Mouse (Mus musculus) Patski (cell line): ENCODE results near the gene Trabd2b. TPM values are rescaled to one million over a fixed set of nuclear protein-coding genes. Genes with fewer than 3 reads are reported as not detected.

Experiments used
- ATAC-seq: fragments of 100-300 bp; one replicate; pipeline ENCODE4 v1.8.0; 2021
- CTCF ChIA-PET: fragments of 350-600 bp; sonication (Branson Sonifier 250); formaldehyde crosslinking; loops from one replicate; lab custom pipeline; 2022; ENCODE audit warnings: inconsistent platforms; lab: Charles Lee
- POLR2A ChIA-PET: fragments of 350-600 bp; sonication (Branson Sonifier 250); formaldehyde crosslinking; loops from one replicate; lab custom pipeline; 2022; ENCODE audit warnings: antibody characterized with exemption, inconsistent platforms; lab: Charles Lee
- DNase-seq: peaks from one replicate; pipeline ENCODE4 v3.0.0-alpha.2; 2011; ENCODE audit warnings: low read depth, low spot score
- H3K27me3 ChIP-seq: fragments of 371-371 bp; one replicate; pipeline ENCODE4 v1.5.1; 2021
- CTCF ChIP-seq: fragments of 100-300 bp; IDR thresholded peaks from one replicate; pipeline ENCODE4 v1.5.1; 2021
- in situ Hi-C: fragments of 300-500 bp; cut with MboI; formaldehyde crosslinking; loops from 3 replicates; pipeline ENCODE4 v1.11.1; 2018; ENCODE audit warnings: low pct_unique_long_range_greater_than_20kb, mixed read lengths
- polyA plus RNA-seq: library from polyadenylated mRNA; unstranded; gene quantifications from one replicate; pipeline ENCODE4 v1.2.3, GENCODE M21; 2021

Trabd2b gene
- polyA plus RNA-seq, 1 experiment from 2014 or later = 0.63 TPM

DNA sequence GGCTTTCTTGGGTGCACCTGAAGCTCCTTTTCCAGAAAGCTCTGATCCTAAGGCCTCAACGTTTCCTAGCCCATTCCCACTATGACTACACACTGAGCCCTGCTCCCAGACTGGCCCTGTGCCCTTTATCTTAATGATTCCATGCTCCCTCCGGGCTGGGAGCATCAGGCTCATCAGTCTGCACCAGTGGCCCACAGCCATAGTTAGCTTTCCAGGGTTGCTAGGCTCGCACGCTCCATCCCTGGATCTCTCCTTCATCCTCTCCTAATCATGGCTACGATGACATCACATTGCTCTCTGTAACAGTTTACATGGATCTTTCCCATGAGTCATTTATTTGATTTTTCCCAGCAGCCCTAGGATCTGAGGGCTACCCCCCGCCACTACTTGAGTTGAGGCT, 103.1 kb downstream of the Trabd2b start:
- no peaks in the 10 kb centered on the region for H3K27me3 ChIP-seq
- DNase-seq (no peak), ATAC-seq (no peak)
- ChIA-PET CTCF (interaction anchor here (1.8 kb wide), 1 partner anchor 8 kb away, joined by 5 read pairs; no protein-coding TSS in a partner anchor), POLR2A (no interaction called here)
- in situ Hi-C loops = no loop called here
- no peak for TF ChIP-seq CTCF

DNA sequence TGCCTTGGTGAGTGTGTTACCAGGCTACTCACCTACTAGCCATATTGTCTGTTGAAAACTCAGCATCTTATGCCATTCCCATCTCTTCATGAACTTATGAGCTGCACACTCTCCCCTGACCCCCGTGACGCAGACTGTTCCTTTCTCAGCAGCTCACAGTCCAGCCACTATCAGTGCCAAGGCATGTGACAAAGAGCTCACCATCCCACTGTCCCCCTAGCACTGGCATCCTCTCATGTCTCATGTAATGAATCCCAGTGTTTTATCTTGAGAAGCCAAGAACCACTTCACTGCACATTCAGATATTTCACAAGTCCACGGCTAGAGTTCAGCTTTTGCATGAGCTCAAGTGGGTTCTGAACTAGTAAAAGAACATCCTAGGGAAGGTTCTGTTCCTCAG, 105.1 kb downstream of the Trabd2b start:
- DNase-seq = no peak
- ChIA-PET POLR2A (no interaction called here), CTCF (interaction anchor here (1.1 to 1.8 kb wide), 3 partner anchors 8 to 23 kb away, joined by 3 to 5 read pairs (median 4); no protein-coding TSS in a partner anchor)
- in situ Hi-C loops = no loop called here
- ATAC-seq = no peak
- TF ChIP-seq CTCF = no peak
- no peaks in the 10 kb centered on the region for H3K27me3 ChIP-seq

DNA sequence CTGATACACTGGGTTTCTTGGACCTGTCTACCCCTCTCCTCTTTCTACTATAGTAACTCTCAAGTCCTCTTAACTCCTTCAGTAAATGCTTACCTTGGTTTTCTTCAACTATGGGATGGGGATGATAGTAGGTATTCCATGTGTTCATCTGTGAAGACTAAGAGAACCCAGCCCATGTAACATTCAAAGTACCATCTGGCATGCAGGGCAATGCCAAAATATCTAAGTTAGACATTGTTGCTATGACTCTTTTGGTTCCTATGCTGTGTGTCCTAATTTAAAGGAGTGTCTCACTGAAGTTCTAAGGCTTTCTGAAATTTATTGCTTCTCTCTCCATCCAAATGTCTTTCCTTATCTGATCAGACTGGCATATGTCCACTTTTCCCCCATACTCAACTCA, 106.6 kb downstream of the Trabd2b start:
- no peak for DNase-seq
- no peaks in the 10 kb centered on the region for H3K27me3 ChIP-seq
- CTCF ChIA-PET = interaction anchor here (2.2 kb wide), 1 partner anchor 15 kb away, joined by 6 read pairs; no protein-coding TSS in a partner anchor
- ATAC-seq = no peak
- POLR2A ChIA-PET = no interaction called here
- in situ Hi-C loops = no loop called here
- TF ChIP-seq CTCF = no peak

DNA sequence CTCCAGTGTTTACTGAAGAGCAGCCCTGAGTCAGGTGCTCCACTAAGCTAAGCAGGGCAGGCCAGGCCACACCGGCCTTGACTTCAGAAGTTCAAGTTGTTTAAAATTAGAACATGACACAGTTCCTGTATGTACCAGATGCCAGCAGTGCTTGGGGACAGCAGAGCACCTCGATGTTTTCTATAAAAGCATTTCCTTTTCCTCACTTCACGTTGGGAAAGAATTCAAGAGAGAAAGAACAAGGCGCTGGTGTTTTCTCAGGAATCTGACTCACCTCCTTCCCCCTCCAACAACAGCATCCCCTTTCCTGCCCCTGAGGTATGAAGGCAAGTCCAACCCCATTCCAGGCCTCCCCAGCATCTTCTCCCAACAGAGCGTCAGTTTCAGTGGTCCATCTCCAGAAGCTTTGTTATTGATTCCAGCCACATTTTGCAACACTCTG, 108.8 kb downstream of the Trabd2b start:
- no peaks in the 10 kb centered on the region for H3K27me3 ChIP-seq
- ATAC-seq (no peak), DNase-seq (no peak)
- TF ChIP-seq CTCF = no peak
- in situ Hi-C loops = no loop called here
- ChIA-PET CTCF (interaction anchor here (0.9 to 2.2 kb wide), 2 partner anchors 11 to 17 kb away, joined by 3 to 6 read pairs; no protein-coding TSS in a partner anchor), POLR2A (no interaction called here)

DNA sequence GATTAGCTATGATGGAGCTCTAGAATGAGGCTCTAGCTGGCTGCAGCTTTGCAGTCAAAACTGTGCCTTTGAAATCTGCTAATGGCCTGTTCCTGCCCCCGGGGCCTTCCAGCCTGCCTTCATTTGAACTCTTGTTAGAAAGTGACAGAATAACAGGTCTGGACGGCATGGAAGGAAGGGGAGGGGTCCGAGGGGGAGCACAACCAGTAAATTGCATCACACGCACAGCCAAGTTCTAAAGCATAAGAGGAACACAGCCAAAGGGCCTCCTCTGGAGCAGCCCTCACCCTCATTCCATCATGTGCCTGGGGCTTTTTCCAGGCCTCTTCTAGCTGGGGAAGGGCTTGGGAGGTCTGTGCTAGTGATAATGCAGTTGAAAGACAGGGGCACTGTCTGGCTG, 110.1 kb downstream of the Trabd2b start:
- H3K27me3 ChIP-seq = no peaks in the 10 kb centered on the region
- no peak for DNase-seq
- no peak for TF ChIP-seq CTCF
- CTCF ChIA-PET = no interaction called here
- POLR2A ChIA-PET = no interaction called here
- in situ Hi-C loops = no loop called here
- no peak for ATAC-seq

DNA sequence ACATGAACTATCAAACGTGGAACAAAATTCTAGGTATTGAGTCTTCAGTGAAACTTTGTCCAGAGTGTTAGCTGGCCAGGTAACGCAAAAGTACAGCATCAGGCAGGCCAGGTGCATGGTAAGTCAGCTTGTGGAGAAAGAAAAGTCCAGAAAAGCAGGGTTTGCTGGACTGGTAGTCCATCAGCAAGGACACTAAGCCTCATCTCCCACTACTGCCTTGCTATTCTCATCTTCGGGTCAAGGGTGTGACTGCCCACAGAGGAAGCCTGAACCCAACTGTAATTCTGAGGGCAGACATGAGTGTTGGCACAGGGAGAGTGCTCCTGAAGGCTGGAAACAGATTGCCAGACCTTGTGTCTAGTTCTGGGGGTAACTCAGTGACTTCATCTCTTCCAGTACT, 111.5 kb downstream of the Trabd2b start:
- ATAC-seq = no peak
- no peak for TF ChIP-seq CTCF
- CTCF ChIA-PET = interaction anchor here (1.0 to 1.7 kb wide), 3 partner anchors 18 to 35 kb away, joined by 3 to 4 read pairs (median 3); no protein-coding TSS in a partner anchor
- H3K27me3 ChIP-seq = no peaks in the 10 kb centered on the region
- POLR2A ChIA-PET = interaction anchor here (0.6 to 1.4 kb wide), 2 partner anchors 13 to 571 kb away, joined by 3 to 4 read pairs; no protein-coding TSS in a partner anchor
- DNase-seq = no peak
- in situ Hi-C loops = no loop called here

DNA sequence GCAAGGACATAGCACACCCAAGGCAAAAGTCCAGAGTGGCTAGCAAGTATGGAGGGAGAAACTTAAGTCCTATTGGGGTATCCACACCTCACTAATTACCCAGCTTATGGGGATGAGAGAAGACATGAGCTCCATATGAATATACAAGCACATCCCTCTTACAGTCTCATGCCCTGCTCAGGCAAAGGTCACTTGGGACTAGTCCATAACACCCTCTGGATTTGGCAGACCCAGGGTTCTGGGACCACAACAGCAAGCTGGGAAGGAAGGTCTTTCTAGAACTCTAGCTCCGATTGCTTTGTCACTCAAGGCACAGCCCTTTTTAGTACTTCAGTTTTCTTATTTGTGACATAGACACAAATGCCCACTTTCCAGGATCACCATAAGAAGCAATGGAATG, 112.0 kb downstream of the Trabd2b start:
- POLR2A ChIA-PET = interaction anchor here (1.4 kb wide), 1 partner anchor 12 kb away, joined by 3 read pairs; no protein-coding TSS in a partner anchor
- ATAC-seq = no peak
- no peaks in the 10 kb centered on the region for H3K27me3 ChIP-seq
- CTCF ChIA-PET = interaction anchor here (1.0 to 1.7 kb wide), 3 partner anchors 17 to 35 kb away, joined by 3 to 4 read pairs (median 3); no protein-coding TSS in a partner anchor
- DNase-seq = no peak
- in situ Hi-C loops = no loop called here
- TF ChIP-seq CTCF = no peak

DNA sequence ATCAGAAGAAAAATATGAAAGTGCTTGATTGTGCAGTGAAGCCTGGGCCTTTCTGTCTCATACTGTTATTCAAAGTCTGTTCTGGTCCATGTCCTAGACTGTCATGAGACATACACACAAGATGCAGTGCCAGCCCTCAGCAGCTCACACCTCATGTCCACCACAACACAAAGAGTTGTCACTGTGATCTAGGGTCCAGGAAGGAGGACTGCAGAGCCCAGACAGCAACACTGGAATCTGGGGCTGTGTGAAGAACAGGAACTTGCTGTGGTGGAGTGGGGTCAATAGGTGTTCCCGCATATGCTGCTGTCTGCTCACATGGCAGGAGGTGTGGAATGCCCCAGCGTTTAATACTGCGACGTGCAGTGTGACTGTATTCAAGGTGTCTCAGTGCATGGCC, 112.8 kb downstream of the Trabd2b start:
- ChIA-PET POLR2A (no interaction called here), CTCF (interaction anchor here (1.0 to 1.2 kb wide), 2 partner anchors 8 to 33 kb away, joined by 3 read pairs; no protein-coding TSS in a partner anchor)
- no peak for ATAC-seq
- H3K27me3 ChIP-seq = no peaks in the 10 kb centered on the region
- no peak for TF ChIP-seq CTCF
- no peak for DNase-seq
- in situ Hi-C loops = no loop called here

DNA sequence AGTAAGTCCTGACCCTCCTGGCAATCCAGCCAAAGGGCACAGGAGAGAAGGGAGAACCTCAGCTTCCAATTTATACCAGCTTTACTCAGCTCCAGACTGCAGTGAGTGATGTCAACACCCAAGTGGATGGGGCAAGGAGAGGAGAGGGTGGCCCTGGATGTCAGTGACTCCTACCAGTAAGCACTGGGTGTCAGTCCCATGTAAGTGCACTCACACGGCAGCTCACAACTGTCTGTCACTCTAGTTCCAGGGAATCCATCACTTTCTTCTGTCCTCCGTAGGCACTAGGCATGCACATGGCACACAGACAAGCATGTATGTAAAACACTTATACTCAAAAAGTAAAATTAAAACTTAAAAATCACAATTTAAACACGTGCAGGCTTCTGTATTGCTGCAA, 113.4 kb downstream of the Trabd2b start:
- no peak for TF ChIP-seq CTCF
- ATAC-seq (no peak), DNase-seq (no peak)
- ChIA-PET CTCF (interaction anchor here (1.0 kb wide), 1 partner anchor 9 kb away, joined by 3 read pairs; no protein-coding TSS in a partner anchor), POLR2A (no interaction called here)
- in situ Hi-C loops = no loop called here
- H3K27me3 ChIP-seq = no peaks in the 10 kb centered on the region

DNA sequence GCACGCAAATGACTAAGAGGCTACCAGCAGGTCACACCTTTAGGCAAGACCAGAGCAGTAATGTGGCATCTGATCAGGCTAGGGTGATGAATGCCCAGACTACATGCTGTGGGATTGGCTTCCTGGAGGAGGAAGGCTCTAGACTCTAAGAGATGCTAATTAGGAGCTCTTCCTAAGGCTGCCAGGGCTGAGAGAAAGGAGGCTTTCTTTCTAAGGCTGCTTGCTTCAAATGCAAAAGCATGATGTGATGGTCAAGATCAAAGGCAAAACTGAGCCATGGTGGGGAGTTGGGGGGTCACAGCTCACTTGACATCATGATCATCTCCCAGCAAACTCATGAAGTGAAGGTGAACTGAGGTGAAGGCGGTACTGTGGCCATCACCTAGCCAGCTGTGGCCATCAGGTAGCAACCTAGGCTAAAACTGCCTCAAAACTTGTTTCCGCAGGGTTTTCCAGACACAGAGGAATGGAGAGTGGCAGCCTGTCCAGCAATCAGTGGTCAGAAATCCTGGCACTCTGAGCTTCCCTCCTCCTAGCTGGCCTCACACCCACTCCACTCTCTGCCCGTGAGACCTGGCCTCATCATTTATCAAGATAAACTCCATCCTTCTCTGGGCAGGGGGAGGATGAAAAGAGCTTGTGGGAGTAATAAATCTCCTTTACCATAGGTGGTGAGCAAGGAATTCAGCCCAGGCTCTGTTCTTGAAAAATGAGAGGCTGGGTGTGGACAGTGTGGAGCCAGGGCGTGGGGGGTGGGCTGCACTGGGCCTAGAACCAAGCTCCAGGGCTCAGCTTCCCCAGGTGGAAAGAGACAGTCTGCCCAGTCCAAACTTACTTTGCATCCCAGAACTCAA, 117.0 kb downstream of the Trabd2b start:
- H3K27me3 ChIP-seq = no peaks in the 10 kb centered on the region
- no peak for TF ChIP-seq CTCF
- CTCF ChIA-PET = no interaction called here
- DNase-seq (no peak), ATAC-seq (no peak)
- POLR2A ChIA-PET = no interaction called here
- in situ Hi-C loops = no loop called here

DNA sequence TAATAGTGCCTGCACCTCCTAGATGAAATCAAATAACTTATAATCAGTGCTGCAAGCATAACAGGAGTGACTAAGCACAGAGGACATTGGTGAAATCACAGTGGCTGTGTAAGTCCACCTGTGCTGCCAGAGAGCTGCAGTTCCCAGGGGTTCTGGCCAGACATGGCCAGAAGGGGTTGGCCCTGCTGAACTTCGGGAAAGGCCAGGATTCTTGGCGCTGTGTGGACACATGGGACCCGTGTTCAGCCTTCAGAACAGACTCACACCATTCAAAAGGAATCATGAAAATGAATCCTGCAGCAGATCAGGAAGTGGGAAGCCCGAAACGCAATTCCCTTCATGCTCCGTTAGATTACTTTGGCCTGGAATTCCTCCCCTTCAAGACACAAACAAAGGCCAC, 125.1 kb downstream of the Trabd2b start:
- ChIA-PET POLR2A (no interaction called here), CTCF (no interaction called here)
- no peak for ATAC-seq
- no peak for TF ChIP-seq CTCF
- no peaks in the 10 kb centered on the region for H3K27me3 ChIP-seq
- in situ Hi-C loops = no loop called here
- no peak for DNase-seq
